Mouse (Mus musculus) MEL (cell line): ENCODE data around the gene Rab30. TPM values are rescaled to one million over a fixed set of nuclear protein-coding genes. Genes with fewer than 3 reads are reported as not detected.

Experiments
- DNase-seq: peaks from one replicate; pipeline ENCODE4 v3.0.0; 2011; ENCODE audit warnings: low read depth, low spot score
- H3K27ac ChIP-seq: 2 replicates; pipeline ENCODE4 v1.5.1; 2012; ENCODE audit warnings: low read depth, mild to moderate bottlenecking, control low read depth, low read length, moderate library complexity; ENCODE audit not compliant: control insufficient read depth
- H3K27me3 ChIP-seq, 2 experiments: fragments of 150-350 bp in 1 of 2; sonication (generic) in 1 of 2; 2 replicates each; pipeline ENCODE4 v1.6.1; 2012; ENCODE audit warnings: low read length in 2 of 2, mild to moderate bottlenecking in 2 of 2, improper control_type of control experiment in 1 of 2, moderate library complexity in 1 of 2; ENCODE audit not compliant: insufficient read depth in 2 of 2, control insufficient read depth in 1 of 2
- H3K36me3 ChIP-seq, 2 experiments: 2 replicates each; pipeline ENCODE4 v1.6.1; 2012 to 2014; ENCODE audit warnings: low read length in 2 of 2, improper control_type of control experiment in 1 of 2, inconsistent platforms in 1 of 2, mild to moderate bottlenecking in 1 of 2; ENCODE audit not compliant: insufficient read depth in 2 of 2, control insufficient read depth in 1 of 2
- H3K4me1 ChIP-seq, 2 experiments: fragments of 150-350 bp in 1 of 2; sonication (generic) in 1 of 2; 2 replicates each; pipeline ENCODE4 v1.6.1; 2012; ENCODE audit warnings: low read length in 2 of 2, improper control_type of control experiment in 1 of 2, mild to moderate bottlenecking in 1 of 2; ENCODE audit not compliant: insufficient read depth in 2 of 2, control insufficient read depth in 1 of 2
- H3K4me3 ChIP-seq, 2 experiments: fragments of 150-350 bp in 1 of 2; sonication (generic) in 1 of 2; 2 replicates each; pipeline ENCODE4 v1.5.1; 2012; ENCODE audit warnings: low read depth in 2 of 2, low read length in 2 of 2, mild to moderate bottlenecking in 2 of 2, moderate library complexity in 2 of 2, control low read depth in 1 of 2, improper control_type of control experiment in 1 of 2; ENCODE audit not compliant: control insufficient read depth in 1 of 2, insufficient read depth in 1 of 2
- H3K79me2 ChIP-seq: 2 replicates; pipeline ENCODE4 v1.6.1; 2012; ENCODE audit warnings: mild to moderate bottlenecking, low read length, moderate library complexity; ENCODE audit not compliant: control insufficient read depth, poor library complexity, insufficient read depth
- H3K9ac ChIP-seq: 2 replicates; pipeline ENCODE4 v1.6.1; 2012; ENCODE audit warnings: low read depth, mild to moderate bottlenecking, control low read depth, low read length, moderate library complexity; ENCODE audit not compliant: control insufficient read depth, poor library complexity, severe bottlenecking
- H3K9me3 ChIP-seq: fragments of 150-350 bp; sonication (generic); replicated peaks from 2 replicates; pipeline ENCODE4 v1.6.1; 2012; ENCODE audit warnings: mild to moderate bottlenecking, low read length, improper control_type of control experiment, moderate library complexity; ENCODE audit not compliant: insufficient read depth
- BHLHE40 ChIP-seq: IDR thresholded peaks from 2 replicates; pipeline ENCODE4 v1.6.1; 2012; ENCODE audit warnings: low read depth, mild to moderate bottlenecking, inconsistent platforms, low read length, improper control_type of control experiment, borderline replicate concordance
- CHD1 ChIP-seq: IDR thresholded peaks from 2 replicates; pipeline ENCODE4 v1.6.1; 2012; ENCODE audit warnings: low read depth, mild to moderate bottlenecking, inconsistent platforms, low read length, improper control_type of control experiment
- CHD2 ChIP-seq: IDR thresholded peaks from 2 replicates; pipeline ENCODE4 v1.6.1; 2011; ENCODE audit warnings: low read length, improper control_type of control experiment
- CTCF ChIP-seq, 3 experiments: IDR thresholded peaks in 2 of 3; conservative IDR thresholded peaks in 1 of 3; 2 replicates each; pipeline ENCODE4 v1.5.1; 2011 to 2012; ENCODE audit warnings: low read length in 3 of 3, low read depth in 2 of 3, mild to moderate bottlenecking in 2 of 3, improper control_type of control experiment in 1 of 3, inconsistent platforms in 1 of 3, mixed read lengths in 1 of 3, moderate library complexity in 1 of 3; ENCODE audit not compliant: control insufficient read depth in 1 of 3, insufficient read depth in 1 of 3, poor library complexity in 1 of 3, severe bottlenecking in 1 of 3
- ELF1 ChIP-seq: IDR thresholded peaks from 2 replicates; pipeline ENCODE4 v1.6.1; 2014; ENCODE audit warnings: low read depth, mild to moderate bottlenecking, inconsistent platforms, low read length, improper control_type of control experiment, moderate library complexity
- EP300 ChIP-seq, 2 experiments: IDR thresholded peaks; 2 replicates each; pipeline ENCODE4 v1.6.1; 2011; ENCODE audit warnings: improper control_type of control experiment in 2 of 2, low read length in 2 of 2, low read depth in 1 of 2, mild to moderate bottlenecking in 1 of 2
- ETS1 ChIP-seq: IDR thresholded peaks from 2 replicates; pipeline ENCODE4 v1.6.1; 2012; ENCODE audit warnings: low read depth, mild to moderate bottlenecking, inconsistent platforms, low read length, improper control_type of control experiment, moderate library complexity
- GATA1 ChIP-seq: IDR thresholded peaks from 2 replicates; pipeline ENCODE4 v1.6.1; 2011; ENCODE audit warnings: low read depth, low read length, improper control_type of control experiment
- HCFC1 ChIP-seq: IDR thresholded peaks from 2 replicates; pipeline ENCODE4 v1.6.1; 2012; ENCODE audit warnings: low read depth, mild to moderate bottlenecking, inconsistent platforms, low read length, improper control_type of control experiment, moderate library complexity
- JUND ChIP-seq: IDR thresholded peaks from 2 replicates; pipeline ENCODE4 v1.6.1; 2011; ENCODE audit warnings: low read depth, mild to moderate bottlenecking, improper control_type of control experiment, low read length
- MAFK ChIP-seq: IDR thresholded peaks from 2 replicates; pipeline ENCODE4 v1.6.1; 2011; ENCODE audit warnings: low read depth, mild to moderate bottlenecking, low read length, improper control_type of control experiment, borderline replicate concordance
- MAX ChIP-seq: IDR thresholded peaks from 2 replicates; pipeline ENCODE4 v1.6.1; 2011; ENCODE audit warnings: low read length, improper control_type of control experiment
- MEF2A ChIP-seq: IDR thresholded peaks from 2 replicates; pipeline ENCODE4 v1.6.1; 2014; ENCODE audit warnings: low read depth, mild to moderate bottlenecking, inconsistent platforms, low read length, improper control_type of control experiment; ENCODE audit not compliant: poor library complexity, insufficient replicate concordance, severe bottlenecking; ENCODE audit errors: extremely low read depth
- MYB ChIP-seq: IDR thresholded peaks from 2 replicates; pipeline ENCODE4 v1.6.1; 2011; ENCODE audit warnings: mild to moderate bottlenecking, low read depth, low read length, improper control_type of control experiment
- POLR2AphosphoS2 ChIP-seq: IDR thresholded peaks from 2 replicates; pipeline ENCODE4 v1.6.1; 2011; ENCODE audit warnings: low read length, improper control_type of control experiment
- POLR2AphosphoS5 ChIP-seq: IDR thresholded peaks from 2 replicates; pipeline ENCODE4 v1.6.1; 2012; ENCODE audit warnings: low read depth, borderline replicate concordance, mild to moderate bottlenecking, inconsistent platforms, low read length, moderate library complexity, mixed read lengths
- RAD21 ChIP-seq: IDR thresholded peaks from 2 replicates; pipeline ENCODE4 v1.6.1; 2011; ENCODE audit warnings: mild to moderate bottlenecking, low read depth, low read length, improper control_type of control experiment
- RCOR1 ChIP-seq: IDR thresholded peaks from 2 replicates; pipeline ENCODE4 v1.6.1; 2012; ENCODE audit warnings: low read depth, mild to moderate bottlenecking, inconsistent platforms, low read length, improper control_type of control experiment
- SIN3A ChIP-seq: IDR thresholded peaks from 2 replicates; pipeline ENCODE4 v1.6.1; 2012; ENCODE audit warnings: low read length, improper control_type of control experiment, inconsistent platforms
- SMC3 ChIP-seq: IDR thresholded peaks from 2 replicates; pipeline ENCODE4 v1.6.1; 2011; ENCODE audit warnings: low read depth, low read length, improper control_type of control experiment
- TAL1 ChIP-seq: IDR thresholded peaks from 2 replicates; pipeline ENCODE4 v1.6.1; 2012; ENCODE audit warnings: mild to moderate bottlenecking, inconsistent platforms, low read length, moderate library complexity, mixed read lengths
- UBTF ChIP-seq: IDR thresholded peaks from 2 replicates; pipeline ENCODE4 v1.6.1; 2012; ENCODE audit warnings: low read depth, mild to moderate bottlenecking, inconsistent platforms, low read length, improper control_type of control experiment, moderate library complexity, borderline replicate concordance; ENCODE audit not compliant: insufficient read depth
- USF2 ChIP-seq, 2 experiments: IDR thresholded peaks; 2 replicates each; pipeline ENCODE4 v1.6.1; 2011 to 2012; ENCODE audit warnings: improper control_type of control experiment in 2 of 2, low read length in 2 of 2, borderline replicate concordance in 1 of 2, inconsistent platforms in 1 of 2, low read depth in 1 of 2, mild to moderate bottlenecking in 1 of 2; ENCODE audit not compliant: insufficient read depth in 1 of 2
- ZC3H11A ChIP-seq: IDR thresholded peaks from 2 replicates; pipeline ENCODE4 v1.6.1; 2012; ENCODE audit warnings: low read depth, mild to moderate bottlenecking, inconsistent platforms, low read length, improper control_type of control experiment
- ZKSCAN1 ChIP-seq: IDR thresholded peaks from 2 replicates; pipeline ENCODE4 v1.6.1; 2012; ENCODE audit warnings: low read depth, mild to moderate bottlenecking, inconsistent platforms, low read length, improper control_type of control experiment, moderate library complexity
- ZMIZ1 ChIP-seq: IDR thresholded peaks from 2 replicates; pipeline ENCODE4 v1.6.1; 2012; ENCODE audit warnings: low read depth, mild to moderate bottlenecking, inconsistent platforms, low read length, improper control_type of control experiment, moderate library complexity
- polyA plus RNA-seq, 2 experiments: library from polyadenylated mRNA; stranded (reverse) in 1 of 2; unstranded in 1 of 2; fragments of >175 nt in 1 of 2; fragments of >200 nt in 1 of 2; gene quantifications; 2 replicates each; pipeline versions ENCODE4 v1.2.1 to v1.2.4; 2012; ENCODE audit warnings: low replicate concordance in 2 of 2, low read depth in 1 of 2; ENCODE audit not compliant: insufficient read length in 2 of 2, insufficient read depth in 1 of 2, missing spikeins in 1 of 2
- total RNA-seq: library from RNA; depleted of rRNA; stranded (reverse); fragments of 300-350 nt; gene quantifications from 2 replicates; pipeline ENCODE4 v1.2.3, GENCODE M21; 2012

Rab30 gene
- total and polyA plus RNA-seq, 3 experiments: 1.3 TPM; not detected in 1

- Histone ChIP-seq H3K9ac (no peak overlapping the region), H3K36me3 (no peaks in the 10 kb centered on the region), H3K79me2 (no peaks in the 10 kb centered on the region), H3K27ac (no peak overlapping the region), H3K9me3 (no peaks in the 10 kb centered on the region), H3K4me1 (no peaks in the 10 kb centered on the region), H3K4me3 (no peak overlapping the region), H3K27me3 (no peaks in the 10 kb centered on the region)
- TF ChIP-seq CHD1 (no peak), ELF1 (no peak), SMC3 (no peak), MAX (no peak), MEF2A (no peak), TAL1 (no peak), USF2 (IDR thresholded peaks at IDR 0.05; ENCODE audit: borderline replicate concordance in 1 of 2, insufficient read depth in 1 of 2, low read depth in 1 of 2, low read length in 2 of 2) (no peak), EP300 (IDR thresholded peaks at IDR 0.05; ENCODE audit: low read depth in 1 of 2, low read length in 2 of 2) (no peak), UBTF (no peak), POLR2AphosphoS5 (no peak), BHLHE40 (no peak), SIN3A (no peak), ETS1 (no peak), MYB (no peak), MAFK (no peak), ZKSCAN1 (no peak)
- no peak for DNase-seq
Measured at GRCm38 (mm10) chr7:92822409-92823101, 81.2 kb downstream of the Rab30 start.

- Histone ChIP-seq H3K36me3 (no peaks in the 10 kb centered on the region), H3K9me3 (no peaks in the 10 kb centered on the region), H3K79me2 (no peaks in the 10 kb centered on the region), H3K9ac (no peak overlapping the region), H3K27me3 (no peaks in the 10 kb centered on the region; a peak in 1 of 4 replicates), H3K4me1 (no peaks in the 10 kb centered on the region), H3K4me3 (no peak overlapping the region), H3K27ac (no peak overlapping the region)
- no peak for TF ChIP-seq HCFC1
- no peak for TF ChIP-seq ZC3H11A
- TF ChIP-seq GATA1: no peak
- TF ChIP-seq UBTF: no peak
- no peak for TF ChIP-seq MAX
- no peak for TF ChIP-seq SIN3A
- no peak for TF ChIP-seq ZMIZ1
- no peak for TF ChIP-seq RAD21
- TF ChIP-seq JUND: no peak
- no peak for TF ChIP-seq TAL1
- no peak for TF ChIP-seq USF2 (IDR thresholded peaks at IDR 0.05; ENCODE audit: borderline replicate concordance in 1 of 2, insufficient read depth in 1 of 2, low read depth in 1 of 2, low read length in 2 of 2)
- no peak for TF ChIP-seq CTCF (IDR thresholded peaks at IDR 0.05 in 2 of 3, conservative IDR thresholded peaks at IDR 0.05 in 1 of 3; ENCODE audit: control insufficient read depth in 1 of 3, insufficient read depth in 1 of 3, low read depth in 2 of 3, low read length in 3 of 3, poor library complexity in 1 of 3, severe bottlenecking in 1 of 3)
- TF ChIP-seq POLR2AphosphoS2: no peak
- no peak for TF ChIP-seq ETS1
- no peak for TF ChIP-seq RCOR1
- no peak for TF ChIP-seq SMC3
- TF ChIP-seq CHD2: no peak
- TF ChIP-seq POLR2AphosphoS5: no peak
- TF ChIP-seq MAFK: no peak
- no peak for DNase-seq
Measured at GRCm38 (mm10) chr7:92826248-92826647, 84.8 kb downstream of the Rab30 start.
